In the genomic region with DNA sequence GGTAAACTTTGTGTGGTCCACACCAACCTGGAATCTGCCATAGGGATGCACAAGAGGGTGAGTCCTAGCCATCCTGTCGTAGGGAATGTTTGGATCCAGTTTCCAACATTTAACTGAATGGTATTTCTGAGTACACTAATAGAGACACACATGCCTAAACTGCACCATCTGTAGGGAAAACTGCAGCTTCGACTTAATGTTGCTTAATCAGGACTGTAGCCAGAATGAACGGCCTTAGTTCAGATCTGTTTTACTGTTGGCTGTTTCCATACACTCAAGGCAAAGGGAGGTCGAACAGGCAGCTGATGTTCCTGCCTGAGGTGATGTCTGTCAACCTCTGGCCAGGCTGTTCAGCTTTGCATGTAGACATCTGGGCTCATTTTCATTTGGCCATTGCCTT, we compare ENCODE assay signal across 16 mouse cellular contexts.
"Had no signal": no experiment of that assay in that cellular context is flagged by ENCODE, and none has a peak within 500 bp of the region (broad histone marks: within the 10 kb centered on the region; RNA-seq: fewer than 3 reads in every experiment).

No protein-coding gene starts in this region.

- DNase-seq: kidney, adult 2 months; kidney, postnatal 10 days; kidney, postnatal 36 days; liver, embryonic 13.5 days; lung, adult 2 months; lung, postnatal 14 days; lung, postnatal 4 days; midbrain, embryonic 14.5 days; right cerebral cortex, postnatal 14 days; right cerebral cortex, postnatal 4 days; thymus, postnatal 25 days had no signal

- H3K4me3 ChIP-seq: kidney, embryonic 15.5 days; left cerebral cortex, adult 2 months; liver, embryonic 13.5 days had no signal

- H3K27ac ChIP-seq: kidney, embryonic 15.5 days; left cerebral cortex, adult 2 months; liver, embryonic 13.5 days; stomach, postnatal 0 days had no signal

- H3K9me3 ChIP-seq: kidney, embryonic 15.5 days; liver, embryonic 13.5 days had no signal

- H3K9ac ChIP-seq: kidney, embryonic 15.5 days; liver, embryonic 13.5 days had no signal

- H3K27me3 ChIP-seq: kidney, embryonic 15.5 days; liver, embryonic 13.5 days had no signal

- H3K4me2 ChIP-seq: kidney, embryonic 15.5 days; liver, embryonic 13.5 days; midbrain, embryonic 11.5 days had no signal

- ATAC-seq: intestine, embryonic 16.5 days had no signal

- H3K4me1 ChIP-seq: kidney, embryonic 15.5 days; liver, embryonic 13.5 days had no signal

- H3K36me3 ChIP-seq: kidney, embryonic 15.5 days; liver, embryonic 13.5 days had no signal
